12 mouse cellular contexts compared by ENCODE assay signal in the genomic region with DNA sequence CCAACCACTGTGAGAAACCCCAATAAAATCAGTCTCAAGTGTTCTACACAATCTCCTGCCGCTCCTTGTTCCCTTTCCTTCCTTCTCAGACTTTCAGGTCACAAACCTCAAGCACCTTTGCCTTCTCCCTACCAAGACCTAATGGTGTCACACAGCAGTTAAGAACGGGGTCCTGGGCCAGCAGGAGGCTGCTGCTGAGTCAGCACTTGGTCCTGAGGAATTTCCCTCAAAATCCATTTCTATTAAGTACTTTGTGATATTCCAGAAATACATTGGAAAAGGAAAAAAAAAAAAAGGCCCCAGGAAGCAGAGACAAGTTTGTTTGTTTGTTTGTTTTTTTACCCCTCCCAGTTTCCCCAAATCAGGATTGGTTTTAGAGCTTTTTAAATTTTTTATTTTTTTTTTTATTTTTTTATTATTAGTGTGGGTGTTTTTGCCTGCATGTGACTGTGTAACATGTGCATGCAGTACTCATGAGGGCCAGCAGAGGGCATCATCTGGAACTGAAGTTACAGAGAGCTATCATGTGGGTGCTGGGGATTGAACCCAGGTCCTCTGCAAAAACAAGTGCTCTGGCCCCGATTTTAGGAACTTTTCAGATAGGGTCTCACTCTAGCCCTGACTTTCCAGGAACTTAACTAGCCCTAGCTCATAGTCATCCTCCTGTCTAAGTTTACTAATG. TPM values are rescaled to one million over a fixed set of nuclear protein-coding genes. Genes with fewer than 3 reads are reported as not detected.
DNase-seq lines count a peak whose midpoint lies in the region; ATAC-seq and TF ChIP-seq lines count a peak whose summit lies in the region.
"Had no signal": no experiment of that assay in that cellular context is flagged by ENCODE, and none has a peak within 500 bp of the region (broad histone marks: within the 10 kb centered on the region; RNA-seq: fewer than 3 reads in every experiment).

No protein-coding gene starts in this region.

- H3K9ac ChIP-seq in intestine, postnatal 0 days (ENCODE audit: low read depth, low read length), result no peak overlapping the region
- H3K9ac ChIP-seq in intestine, embryonic 15.5 days, result no peak overlapping the region

- peak; percentile 74 for DNase-seq in testis, postnatal 10 days (ENCODE audit: low spot score)
- no peak for DNase-seq in testis, postnatal 14 days (ENCODE audit: low spot score)
- peak; percentile 31 for DNase-seq in embryonic facial prominence, embryonic 10.5 days (ENCODE audit: low spot score)
- peak; percentile 71 for DNase-seq in thymus, postnatal 4 days
- DNase-seq in spleen, adult 12 weeks (ENCODE audit: low spot score), result no peak
- no peak for DNase-seq in forebrain, embryonic 10.5 days (ENCODE audit: extremely low spot score, low spot score)
- DNase-seq: gastrocnemius, postnatal 14 days had no signal

- H3K36me3 ChIP-seq in intestine, postnatal 0 days (ENCODE audit: control insufficient read depth, insufficient read depth), result peaks cover 39% of the 10 kb centered on the region
- peaks cover 35% of the 10 kb centered on the region for H3K36me3 ChIP-seq in intestine, embryonic 15.5 days
- H3K36me3 ChIP-seq in embryonic facial prominence, embryonic 10.5 days (replicated peaks), result peaks cover 58% of the 10 kb centered on the region
- peaks cover 57% of the 10 kb centered on the region for H3K36me3 ChIP-seq in forebrain, embryonic 10.5 days (replicated peaks)

- 91% methylated on average over 3 of the region's 3 CpGs for WGBS in intestine, postnatal 0 days
- WGBS in intestine, embryonic 15.5 days, result 93% methylated on average over 3 of the region's 3 CpGs
- WGBS in embryonic facial prominence, embryonic 10.5 days, result 95% methylated on average over 3 of the region's 3 CpGs
- 93% methylated on average over 3 of the region's 3 CpGs for WGBS in forebrain, embryonic 10.5 days

- H3K4me3 ChIP-seq in intestine, postnatal 0 days (ENCODE audit: low read depth, low read length), result no peak overlapping the region
- H3K4me3 ChIP-seq in intestine, embryonic 15.5 days (replicated peaks), result no peak overlapping the region
- no peak overlapping the region for H3K4me3 ChIP-seq in embryonic facial prominence, embryonic 10.5 days
- no peak overlapping the region for H3K4me3 ChIP-seq in forebrain, embryonic 10.5 days

- peak; percentile 62 for TF ChIP-seq CTCF in intestine, postnatal 0 days (IDR thresholded peaks at IDR 0.05; ENCODE audit: low read depth)

- no peak for ATAC-seq in intestine, postnatal 0 days
- no peak for ATAC-seq in intestine, embryonic 15.5 days

- H3K27me3 ChIP-seq in intestine, postnatal 0 days (replicated peaks; ENCODE audit: control insufficient read depth, insufficient read depth, low read length), result no peaks in the 10 kb centered on the region
- no peaks in the 10 kb centered on the region for H3K27me3 ChIP-seq in intestine, embryonic 15.5 days (replicated peaks)
- H3K27me3 ChIP-seq in embryonic facial prominence, embryonic 10.5 days (replicated peaks; ENCODE audit: low read depth, poor library complexity, severe bottlenecking), result no peaks in the 10 kb centered on the region
- H3K27me3 ChIP-seq in forebrain, embryonic 10.5 days (ENCODE audit: poor library complexity, severe bottlenecking), result no peaks in the 10 kb centered on the region

- 0 out of 2 replicates have a peak, but pooled peaks cover 3% of the 10 kb centered on the region for H3K4me1 ChIP-seq in intestine, postnatal 0 days (replicated peaks; ENCODE audit: control insufficient read depth, insufficient read depth, low read length)
- 0 out of 2 replicates have a peak, but pooled peaks cover 5% of the 10 kb centered on the region for H3K4me1 ChIP-seq in intestine, embryonic 15.5 days (replicated peaks)
- H3K4me1 ChIP-seq in embryonic facial prominence, embryonic 10.5 days, result peaks cover 7% of the 10 kb centered on the region
- H3K4me1 ChIP-seq in forebrain, embryonic 10.5 days, result no peaks in the 10 kb centered on the region; the same call in 1 of the 2 replicates

- no peak overlapping the region for H3K27ac ChIP-seq in intestine, postnatal 0 days (ENCODE audit: low read depth, low read length)
- H3K27ac ChIP-seq in intestine, embryonic 15.5 days, result no peak overlapping the region
- H3K27ac ChIP-seq in embryonic facial prominence, embryonic 10.5 days (replicated peaks), result no peak overlapping the region
- H3K27ac ChIP-seq in forebrain, embryonic 10.5 days, result no peak overlapping the region

- no peaks in the 10 kb centered on the region for H3K9me3 ChIP-seq in intestine, postnatal 0 days (ENCODE audit: control insufficient read depth)
- H3K9me3 ChIP-seq in intestine, embryonic 15.5 days, result no peaks in the 10 kb centered on the region
- H3K9me3 ChIP-seq in embryonic facial prominence, embryonic 10.5 days, result 0 out of 2 replicates have a peak, but pooled peaks cover 5% of the 10 kb centered on the region
- no peaks in the 10 kb centered on the region for H3K9me3 ChIP-seq in forebrain, embryonic 10.5 days

- H3K4me2 ChIP-seq in intestine, postnatal 0 days (replicated peaks; ENCODE audit: low read depth), result no peak overlapping the region
- no peak overlapping the region for H3K4me2 ChIP-seq in intestine, embryonic 15.5 days (replicated peaks)

RNA-seq across cellular contexts. Expression of a gene that starts 15.5 kb away (rescaled TPM):
- not detected in 2 replicates for polyA plus RNA-seq in intestine, postnatal 0 days (2015; fragmentation: Nextera tagmentation; extraction: Ambion mirVana)
- polyA plus RNA-seq in intestine, embryonic 15.5 days (2015; fragmentation: Nextera tagmentation; extraction: Ambion mirVana), result 0.30 TPM in 1 of 2 replicates, not detected in the other
- not detected in 2 replicates for polyA plus RNA-seq in embryonic facial prominence, embryonic 10.5 days (2016; fragmentation: Nextera tagmentation; extraction: Ambion mirVana)
- polyA plus RNA-seq in forebrain, embryonic 10.5 days (2016; fragmentation: Nextera tagmentation; extraction: Ambion mirVana), result not detected in 2 replicates
- polyA plus RNA-seq: intestine, embryonic 14.5 days; limb, embryonic 11.5 days; stomach, embryonic 14.5 days had no signal

RNA-seq across cellular contexts. Expression of a gene that starts 32.2 kb away (rescaled TPM):
- polyA plus RNA-seq in intestine, postnatal 0 days (2015; fragmentation: Nextera tagmentation; extraction: Ambion mirVana), result 13.5 and 14.4 TPM in 2 replicates
- polyA plus RNA-seq in intestine, embryonic 15.5 days (2015; fragmentation: Nextera tagmentation; extraction: Ambion mirVana), result 14.5 and 15.2 TPM in 2 replicates
- 13.6 and 15.5 TPM in 2 replicates for polyA plus RNA-seq in embryonic facial prominence, embryonic 10.5 days (2016; fragmentation: Nextera tagmentation; extraction: Ambion mirVana)
- 13.7 and 13.9 TPM in 2 replicates for polyA plus RNA-seq in forebrain, embryonic 10.5 days (2016; fragmentation: Nextera tagmentation; extraction: Ambion mirVana)

RNA-seq across cellular contexts. Expression of a gene that starts 49.8 kb away (rescaled TPM):
- polyA plus RNA-seq in intestine, postnatal 0 days (2015; fragmentation: Nextera tagmentation; extraction: Ambion mirVana), result 46.4 and 49.0 TPM in 2 replicates
- polyA plus RNA-seq in intestine, embryonic 15.5 days (2015; fragmentation: Nextera tagmentation; extraction: Ambion mirVana), result 59.4 and 63.4 TPM in 2 replicates
- polyA plus RNA-seq in embryonic facial prominence, embryonic 10.5 days (2016; fragmentation: Nextera tagmentation; extraction: Ambion mirVana), result 31.8 and 32.6 TPM in 2 replicates
- polyA plus RNA-seq in forebrain, embryonic 10.5 days (2016; fragmentation: Nextera tagmentation; extraction: Ambion mirVana), result 23.9 and 27.3 TPM in 2 replicates

RNA-seq across cellular contexts. Expression of a gene that starts 58.6 kb away (rescaled TPM):
- 33.1 and 35.2 TPM in 2 replicates for polyA plus RNA-seq in intestine, postnatal 0 days (2015; fragmentation: Nextera tagmentation; extraction: Ambion mirVana)
- 39.5 and 40.7 TPM in 2 replicates for polyA plus RNA-seq in intestine, embryonic 15.5 days (2015; fragmentation: Nextera tagmentation; extraction: Ambion mirVana)
- polyA plus RNA-seq in embryonic facial prominence, embryonic 10.5 days (2016; fragmentation: Nextera tagmentation; extraction: Ambion mirVana), result 50.8 and 57.3 TPM in 2 replicates
- 38.4 and 43.4 TPM in 2 replicates for polyA plus RNA-seq in forebrain, embryonic 10.5 days (2016; fragmentation: Nextera tagmentation; extraction: Ambion mirVana)

Comparison
In these comparisons a context has a peak if more than half of its experiments do, and no peak if none do; other contexts are left out.
1. DNase-seq: peak in testis, postnatal 10 days (single experiment), embryonic facial prominence, embryonic 10.5 days (single experiment) and thymus, postnatal 4 days (single experiment); none in testis, postnatal 14 days (single experiment), spleen, adult 12 weeks (single experiment) and forebrain, embryonic 10.5 days (single experiment).